In the genomic region with DNA sequence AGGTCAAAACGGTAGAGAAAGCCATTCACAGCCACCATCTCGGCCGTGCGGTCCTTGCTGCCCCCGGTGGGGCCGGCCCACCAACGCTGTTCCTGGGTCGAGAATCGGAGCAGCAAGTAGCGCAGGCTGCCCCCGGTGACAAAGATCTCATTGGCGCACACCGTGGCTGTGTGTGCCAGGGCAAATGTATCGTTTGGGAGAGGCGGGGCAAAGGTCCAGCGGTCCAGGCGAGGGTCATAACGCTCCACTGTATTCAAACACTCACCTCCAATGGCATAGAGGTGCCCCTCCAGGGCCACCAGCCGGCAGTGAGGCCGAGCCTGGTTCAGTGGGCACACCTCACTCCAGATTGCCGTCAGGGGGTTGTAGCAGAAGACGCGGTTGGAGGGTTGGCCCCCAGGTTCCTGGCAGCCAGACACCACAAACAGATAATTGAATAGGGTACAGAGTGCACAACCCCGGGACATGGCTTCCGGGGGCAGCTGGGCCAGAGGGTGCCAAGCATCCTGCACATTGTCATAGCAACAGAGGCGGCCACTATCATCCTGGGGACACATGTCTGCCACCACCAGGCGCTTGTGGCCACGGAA, we compare ENCODE assay signal across 20 mouse cellular contexts. TPM values are rescaled to one million over a fixed set of nuclear protein-coding genes. Genes with fewer than 3 reads are reported as not detected.
DNase-seq lines count a peak whose midpoint lies in the region; ATAC-seq and TF ChIP-seq lines count a peak whose summit lies in the region.
"Had no signal": no experiment of that assay in that cellular context is flagged by ENCODE, and none has a peak within 500 bp of the region (broad histone marks: within the 10 kb centered on the region; RNA-seq: fewer than 3 reads in every experiment).

No protein-coding gene starts in this region.

- no peak overlapping the region for H3K9ac ChIP-seq in kidney, embryonic 15.5 days
- H3K9ac ChIP-seq in stomach, postnatal 0 days (ENCODE audit: low read length): no peak overlapping the region
- H3K9ac ChIP-seq: limb, embryonic 12.5 days; liver, embryonic 14.5 days; midbrain, embryonic 12.5 days; neural tube, embryonic 13.5 days had no signal

- peak overlapping the region; percentile 79; the same call in 1 of the 2 replicates for H3K27ac ChIP-seq in layer of hippocampus, adult 2 months
- 0 out of 2 replicates have a peak overlapping the region, but pooled peaks have one; percentile 36 for H3K27ac ChIP-seq in brown adipose tissue, adult 24 weeks (replicated peaks; ENCODE audit: low read depth, low read length)
- H3K27ac ChIP-seq in kidney, embryonic 15.5 days: no peak overlapping the region
- no peak overlapping the region for H3K27ac ChIP-seq in stomach, postnatal 0 days (replicated peaks)
- H3K27ac ChIP-seq: limb, embryonic 12.5 days; liver, embryonic 14.5 days; midbrain, embryonic 12.5 days; neural tube, embryonic 13.5 days had no signal

- no peak for TF ChIP-seq POLR2A in lung, adult 2 months (IDR thresholded peaks at IDR 0.05; ENCODE audit: borderline replicate concordance, extremely low read depth, low read depth, low read length)

- ATAC-seq in kidney, embryonic 15.5 days (replicated peaks; ENCODE audit: low FRiP score): no peak
- no peak for ATAC-seq in stomach, postnatal 0 days (ENCODE audit: low FRiP score, low TSS enrichment)
- ATAC-seq: hindbrain, embryonic 16.5 days; intestine, embryonic 16.5 days; Patski had no signal

- H3K36me3 ChIP-seq in kidney, embryonic 15.5 days: peaks cover 4% of the 10 kb centered on the region
- H3K36me3 ChIP-seq in stomach, postnatal 0 days (ENCODE audit: control insufficient read depth, insufficient read depth, low read length): no peaks in the 10 kb centered on the region
- H3K36me3 ChIP-seq: limb, embryonic 12.5 days; midbrain, embryonic 12.5 days; neural tube, embryonic 13.5 days had no signal

- TF ChIP-seq EP300 in stomach, postnatal 0 days (optimal IDR thresholded peaks at IDR 0.05): no peak

- no peaks in the 10 kb centered on the region for H3K9me3 ChIP-seq in kidney, embryonic 15.5 days (replicated peaks)
- no peaks in the 10 kb centered on the region for H3K9me3 ChIP-seq in stomach, postnatal 0 days (ENCODE audit: control insufficient read depth, low read length)
- H3K9me3 ChIP-seq: limb, embryonic 12.5 days; midbrain, embryonic 12.5 days; neural tube, embryonic 13.5 days had no signal

- WGBS in kidney, embryonic 15.5 days: 88% methylated on average over 28 of the region's 28 CpGs
- 86% methylated on average over 28 of the region's 28 CpGs for WGBS in lung, adult 2 months
- 89% methylated on average over 28 of the region's 28 CpGs for WGBS in stomach, postnatal 0 days

- peak overlapping the region; percentile 54 for H3K4me2 ChIP-seq in kidney, embryonic 15.5 days
- H3K4me2 ChIP-seq in stomach, postnatal 0 days (replicated peaks; ENCODE audit: low read depth): no peak overlapping the region
- H3K4me2 ChIP-seq: limb, embryonic 12.5 days; midbrain, embryonic 12.5 days; neural tube, embryonic 13.5 days had no signal

- peaks cover 6% of the 10 kb centered on the region for H3K4me1 ChIP-seq in brown adipose tissue, adult 24 weeks (ENCODE audit: control insufficient read depth, insufficient read depth, insufficient read length, low read length)
- H3K4me1 ChIP-seq in kidney, embryonic 15.5 days: peaks cover 43% of the 10 kb centered on the region
- peaks cover 3% of the 10 kb centered on the region; the same call in 1 of the 2 replicates for H3K4me1 ChIP-seq in lung, adult 2 months (ENCODE audit: control insufficient read depth, insufficient read depth, low read length)
- no peaks in the 10 kb centered on the region for H3K4me1 ChIP-seq in stomach, postnatal 0 days (replicated peaks; ENCODE audit: control insufficient read depth, insufficient read depth)

- no peak for TF ChIP-seq CTCF in layer of hippocampus, adult 2 months (conservative IDR thresholded peaks at IDR 0.05)
- TF ChIP-seq CTCF in lung, adult 2 months (IDR thresholded peaks at IDR 0.05; ENCODE audit: insufficient read depth, low read length): no peak
- no peak for TF ChIP-seq CTCF in stomach, postnatal 0 days (IDR thresholded peaks at IDR 0.05; ENCODE audit: low read depth)

- no peak for DNase-seq in layer of hippocampus, adult 2 months (ENCODE audit: low spot score in 2 of 2)
- no peak for DNase-seq in layer of hippocampus, adult 11-12 months (ENCODE audit: low spot score)
- no peak for DNase-seq in lung, adult 2 months
- no peak for DNase-seq in urinary bladder, adult 18-20 months (ENCODE audit: low spot score in 2 of 2)
- no peak for DNase-seq in stomach, postnatal 0 days (ENCODE audit: low spot score)
- DNase-seq: adrenal gland, postnatal 10 days; B cell, adult 2 months; heart, postnatal 36 days; thymus, postnatal 25 days had no signal

- peak overlapping the region; percentile 36 for H3K4me3 ChIP-seq in layer of hippocampus, adult 2 months
- H3K4me3 ChIP-seq in brown adipose tissue, adult 24 weeks (ENCODE audit: insufficient read depth, low read depth, low read length): peak overlapping the region; percentile 68
- H3K4me3 ChIP-seq in kidney, embryonic 15.5 days (replicated peaks): peak overlapping the region; percentile 36
- no peak overlapping the region for H3K4me3 ChIP-seq in lung, adult 2 months (replicated peaks; ENCODE audit: extremely low read depth, low read depth, low read length)
- no peak overlapping the region for H3K4me3 ChIP-seq in stomach, postnatal 0 days (ENCODE audit: low read depth, low read length)
- H3K4me3 ChIP-seq: limb, embryonic 12.5 days; midbrain, embryonic 12.5 days; neural tube, embryonic 13.5 days had no signal

- H3K27me3 ChIP-seq in kidney, embryonic 15.5 days: no peaks in the 10 kb centered on the region
- H3K27me3 ChIP-seq in stomach, postnatal 0 days (ENCODE audit: control insufficient read depth, insufficient read depth, low read length): no peaks in the 10 kb centered on the region
- H3K27me3 ChIP-seq: Patski had no signal

RNA-seq across cellular contexts. Expression of a gene that starts 2.1 kb away (rescaled TPM):
- total RNA-seq in layer of hippocampus, adult 2 months (2021): 1 to 10 TPM; 9.3 to 9.6 TPM
- polyA plus RNA-seq in brown adipose tissue, adult 24 weeks (2012; ENCODE audit: insufficient read depth, insufficient read length, missing spikeins): 79.8 and 109 TPM in 2 replicates
- polyA plus RNA-seq in kidney, embryonic 15.5 days (2015; fragmentation: Nextera tagmentation; extraction: Ambion mirVana): 5.8 and 6.5 TPM in 2 replicates
- polyA plus RNA-seq in lung, adult 2 months (2012; rRNA removed): 7.4 and 7.8 TPM in 2 replicates
- 1.6 and 1.7 TPM in 2 replicates for polyA plus RNA-seq in stomach, postnatal 0 days (2015; fragmentation: Nextera tagmentation; extraction: Ambion mirVana)
- total RNA-seq: granulocyte monocyte progenitor cell, adult 5-6 weeks had no signal
- polyA plus RNA-seq: heart, embryonic 14.5 days; limb, embryonic 12.5 days had no signal

Comparison
In these comparisons a context has a peak if more than half of its experiments do, and no peak if none do; other contexts are left out.
1. H3K27ac ChIP-seq: peak in layer of hippocampus, adult 2 months (single experiment) and brown adipose tissue, adult 24 weeks (single experiment); none in kidney, embryonic 15.5 days (single experiment) and stomach, postnatal 0 days (single experiment).
2. H3K4me3 ChIP-seq: peak in layer of hippocampus, adult 2 months (single experiment), brown adipose tissue, adult 24 weeks (single experiment) and kidney, embryonic 15.5 days (single experiment); none in lung, adult 2 months (single experiment) and stomach, postnatal 0 days (single experiment).